Mouse (Mus musculus) ES-Bruce4 (cell line): ENCODE results near the gene Tomm40.
A peak's percentile ranks its signal among the peaks of the same experiment; 100 is the strongest.

ENCODE experiments used
- CTCF ChIP-seq: IDR thresholded peaks from one replicate; pipeline ENCODE4 v1.8.1; 2011; ENCODE audit warnings: low read depth, low read length
- EP300 ChIP-seq: IDR thresholded peaks from 2 replicates; pipeline ENCODE4 v1.6.1; 2011; ENCODE audit warnings: low read depth, low read length; ENCODE audit not compliant: insufficient read depth
- POLR2A ChIP-seq: IDR thresholded peaks from one replicate; pipeline ENCODE4 v1.8.1; 2011; ENCODE audit warnings: low read length; ENCODE audit not compliant: insufficient read depth

- TF ChIP-seq CTCF (no peak), EP300 (peak; percentile 80), POLR2A (no peak)
Observed at GRCm38 (mm10) chr7:19685374-19685773, 29.9 kb downstream of the Tomm40 start.
